Mouse (Mus musculus) C2C12 (cell line): ENCODE results near the gene Sfi1.
"Not testable (repeated sequence)": the region's sequence is repeated elsewhere in the genome, so short reads cannot be mapped to it uniquely, and the experiment has no call there.

ENCODE experiments used
- CEBPB ChIP-seq: IDR thresholded peaks from one replicate; pipeline ENCODE4 v1.6.1; 2011; ENCODE audit warnings: low read depth, mild to moderate bottlenecking, control low read depth, moderate library complexity
- CTCF ChIP-seq: IDR thresholded peaks from one replicate; pipeline ENCODE4 v1.5.1; 2011; ENCODE audit not compliant: control insufficient read depth, insufficient read depth, insufficient read length
- MAX ChIP-seq: IDR thresholded peaks from one replicate; pipeline ENCODE4 v1.6.1; 2011; ENCODE audit warnings: mild to moderate bottlenecking, control low read depth
- MYOD1 ChIP-seq: IDR thresholded peaks from one replicate; pipeline ENCODE4 v1.6.1; 2011; ENCODE audit warnings: low read depth; ENCODE audit not compliant: control insufficient read depth, insufficient read length
- MYOG ChIP-seq: IDR thresholded peaks from one replicate; pipeline ENCODE4 v1.6.1; 2011; ENCODE audit not compliant: control insufficient read depth, insufficient read length; ENCODE audit errors: extremely low read depth
- USF1 ChIP-seq: IDR thresholded peaks from one replicate; pipeline ENCODE4 v1.6.1; 2011; ENCODE audit warnings: low read depth, mild to moderate bottlenecking, control low read depth, moderate library complexity

DNA sequence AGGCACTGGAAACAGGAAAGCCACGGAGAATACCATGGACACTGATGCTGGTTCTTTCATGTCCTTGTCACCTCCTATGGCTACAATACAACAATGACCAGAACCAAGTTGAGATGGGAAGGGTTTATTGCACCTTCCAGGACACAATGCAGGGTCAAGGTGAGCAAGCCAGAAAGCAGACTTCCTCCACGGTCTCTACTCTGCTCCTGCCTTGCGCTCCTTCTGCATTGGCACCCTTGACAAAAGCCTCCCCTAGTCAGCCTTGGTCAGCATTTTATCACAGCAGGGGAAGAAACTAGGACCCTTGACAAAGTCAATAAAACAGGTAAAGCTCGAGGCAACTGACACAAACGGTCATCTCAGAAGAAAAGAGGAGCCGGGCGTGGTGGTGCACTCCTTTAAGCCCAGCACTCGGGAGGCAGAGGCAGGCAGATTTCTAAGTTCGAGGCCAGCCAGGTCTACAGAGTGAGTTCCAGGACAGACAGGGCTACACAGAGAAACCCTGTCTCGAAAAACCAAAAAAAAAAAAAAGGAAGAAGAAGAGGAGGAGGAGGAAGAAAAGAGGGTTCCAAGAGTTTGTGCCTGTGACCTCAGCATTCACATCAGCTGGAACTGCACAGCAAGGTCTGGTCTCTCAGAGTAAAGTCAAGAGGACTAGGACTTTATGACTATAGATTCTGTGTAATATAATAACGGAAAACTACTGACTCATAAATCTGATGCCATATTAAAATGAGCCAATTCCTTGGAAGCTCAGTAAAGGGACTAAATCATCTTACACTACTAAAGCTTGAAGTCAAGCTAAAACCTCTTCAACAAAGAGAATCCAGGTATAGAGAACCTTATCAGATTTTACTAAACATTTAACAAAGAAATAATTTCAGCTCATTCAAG lies 19.6 kb downstream of the Sfi1 start:
- not testable (repeated sequence) for TF ChIP-seq CTCF, USF1, MAX, MYOD1, MYOG, CEBPB
